10 mouse cellular contexts compared by ENCODE assay signal in genomic region chr12:98106151-98106788, GRCm38 (mm10).
DNase-seq lines count a peak whose midpoint lies in the region; ATAC-seq and TF ChIP-seq lines count a peak whose summit lies in the region.
"Had no signal": no experiment of that assay in that cellular context is flagged by ENCODE, and none has a peak within 500 bp of the region (broad histone marks: within the 10 kb centered on the region; RNA-seq: fewer than 3 reads in every experiment).

No protein-coding gene starts in this region.

- H3K4me2 ChIP-seq in hindbrain, embryonic 15.5 days: no peak overlapping the region
- H3K4me2 ChIP-seq in hindbrain, embryonic 13.5 days: no peak overlapping the region

- peak; percentile 67 for DNase-seq in Muller cell, postnatal 12 days (ENCODE audit: inconsistent ontology term)
- peak; percentile 86 for DNase-seq in frontal cortex, adult 2 months (ENCODE audit: extremely low spot score in 1 of 2, low spot score in 1 of 2)
- DNase-seq in left cerebral cortex, postnatal 14 days (ENCODE audit: low spot score in 2 of 2): peak; percentile 77 to 79
- DNase-seq in gastrocnemius, adult 2 months: no peak
- no peak for DNase-seq in lung, postnatal 14 days
- DNase-seq: gastrocnemius, postnatal 10 days had no signal

- 27% methylated on average over 3 of the region's 3 CpGs for WGBS in hindbrain, embryonic 15.5 days
- 32% methylated on average over 3 of the region's 3 CpGs for WGBS in hindbrain, embryonic 13.5 days

- no peaks in the 10 kb centered on the region for H3K27me3 ChIP-seq in hindbrain, embryonic 15.5 days
- no peaks in the 10 kb centered on the region for H3K27me3 ChIP-seq in hindbrain, embryonic 13.5 days

- peaks cover 9% of the 10 kb centered on the region; the same call in 1 of the 2 replicates for H3K4me1 ChIP-seq in hindbrain, embryonic 15.5 days (replicated peaks)
- peaks cover 12% of the 10 kb centered on the region for H3K4me1 ChIP-seq in hindbrain, embryonic 13.5 days (replicated peaks)

- no peaks in the 10 kb centered on the region for H3K36me3 ChIP-seq in hindbrain, embryonic 15.5 days
- no peaks in the 10 kb centered on the region for H3K36me3 ChIP-seq in hindbrain, embryonic 13.5 days

- no peak; the same call in 1 of the 2 replicates for ATAC-seq in hindbrain, embryonic 15.5 days (ENCODE audit: low FRiP score, low read depth)
- ATAC-seq in hindbrain, embryonic 13.5 days (ENCODE audit: low FRiP score): no peak
- no peak for ATAC-seq in monocyte, adult 5-6 weeks (replicated peaks; ENCODE audit: insufficient number of reproducible peaks, low FRiP score, low TSS enrichment, poor library complexity, severe bottlenecking)
- ATAC-seq: CD4-positive, CD25-positive, alpha-beta regulatory T cell, adult 4 months had no signal

- H3K9me3 ChIP-seq in hindbrain, embryonic 15.5 days: no peaks in the 10 kb centered on the region
- H3K9me3 ChIP-seq in hindbrain, embryonic 13.5 days: no peaks in the 10 kb centered on the region

- no peak overlapping the region for H3K4me3 ChIP-seq in hindbrain, embryonic 15.5 days
- no peak overlapping the region for H3K4me3 ChIP-seq in hindbrain, embryonic 13.5 days
- H3K4me3 ChIP-seq in gastrocnemius, adult 2 months: no peak overlapping the region

- TF ChIP-seq CTCF in gastrocnemius, adult 2 months (IDR thresholded peaks at IDR 0.05): no peak

- peak overlapping the region; percentile 53; the same call in 1 of the 2 replicates for H3K27ac ChIP-seq in hindbrain, embryonic 15.5 days (replicated peaks)
- H3K27ac ChIP-seq in hindbrain, embryonic 13.5 days: no peak overlapping the region
- H3K27ac ChIP-seq in gastrocnemius, adult 2 months: no peak overlapping the region

- H3K9ac ChIP-seq in hindbrain, embryonic 15.5 days: no peak overlapping the region
- H3K9ac ChIP-seq in hindbrain, embryonic 13.5 days: no peak overlapping the region

- intact Hi-C loops in left cerebral cortex, postnatal 14 days (cut with DNase I): no loop called here
- intact Hi-C loops in gastrocnemius, adult 2 months (cut with DNase I): no loop called here

Comparison
In these comparisons a context has a peak if more than half of its experiments do, and no peak if none do; other contexts are left out.
1. DNase-seq: peak in Muller cell, postnatal 12 days (single experiment), frontal cortex, adult 2 months (2 of 2) and left cerebral cortex, postnatal 14 days (2 of 2); none in gastrocnemius, adult 2 months (single experiment) and lung, postnatal 14 days (single experiment).